Mouse (Mus musculus) megakaryocyte progenitor cell, adult 5-6 weeks (primary cell): Measurements from ENCODE around the gene Slc25a34. TPM values are rescaled to one million over a fixed set of nuclear protein-coding genes. Genes with fewer than 3 reads are reported as not detected.

ENCODE experiments used
- ATAC-seq: replicated peaks from 2 replicates; pipeline ENCODE4 v1.8.0; 2016; ENCODE audit warnings: mild to moderate bottlenecking, moderate TSS enrichment, inconsistent platforms; ENCODE audit not compliant: poor library complexity
- total RNA-seq, 2 experiments: library from RNA; stranded (forward) in 1 of 2; stranded (reverse) in 1 of 2; fragments of 157-497, 149-512 nt in 1 of 2; fragments of 200-1000 nt in 1 of 2; gene quantifications; 2 replicates each; pipeline versions ENCODE4 v1.2.3 to v1.2.4; 2015 to 2017

The Slc25a34 gene
- total RNA-seq, 2 experiments from 2014 or later = not detected

GRCm38 (mm10) chr4:141618565-141619243 lies 4.9 kb downstream of the Slc25a34 start, which contains the start of gene Tmem82:
TSS of gene Tmem82 (minus strand) at chr4:141618633.
- peak; percentile 71 for ATAC-seq

GRCm38 (mm10) chr4:141617863-141618564 lies 5.6 kb downstream of the Slc25a34 start:
- peak; percentile 12; the same call in 1 of the 2 replicates for ATAC-seq

DNA sequence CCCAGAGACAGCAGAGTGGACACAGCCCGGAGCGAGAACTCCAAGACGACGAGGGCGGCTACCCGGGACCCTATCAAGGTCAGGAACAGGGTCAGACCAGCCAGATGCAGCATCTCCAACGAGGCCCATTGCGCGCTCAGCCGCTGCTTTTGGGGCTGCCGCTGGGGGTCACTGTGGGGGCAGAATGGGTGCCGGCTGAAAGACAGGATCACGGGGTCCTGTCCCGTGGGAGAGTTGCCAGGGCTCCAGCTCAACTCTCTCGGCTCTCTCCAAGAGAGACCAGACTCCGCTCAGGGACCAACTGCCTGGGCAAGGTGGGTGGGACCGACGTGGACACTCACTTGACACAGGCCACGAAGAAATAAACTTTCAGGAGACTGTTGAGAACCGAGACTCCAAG lies 6.3 kb downstream of the Slc25a34 start:
- ATAC-seq = peak; percentile 76

DNA sequence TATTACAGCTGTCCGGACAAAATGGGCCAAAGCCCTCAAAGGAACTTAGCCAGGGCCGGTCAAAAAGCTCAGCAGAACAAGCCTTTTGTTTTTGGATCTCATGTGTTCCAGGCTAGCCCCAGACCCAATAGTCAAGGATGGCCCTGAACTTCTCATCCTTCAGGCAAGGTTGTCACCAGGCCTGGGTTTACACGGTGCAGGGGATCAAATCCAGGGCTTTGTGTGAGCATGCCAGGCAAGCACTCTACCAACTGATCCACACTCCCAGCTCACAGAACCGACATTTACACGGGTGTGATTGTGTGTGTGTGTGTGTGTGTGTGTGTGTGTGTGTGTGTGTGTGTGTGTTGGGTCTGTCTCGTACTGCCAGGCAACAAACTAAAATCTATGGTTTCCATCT lies 6.8 kb downstream of the Slc25a34 start:
- no peak for ATAC-seq

DNA sequence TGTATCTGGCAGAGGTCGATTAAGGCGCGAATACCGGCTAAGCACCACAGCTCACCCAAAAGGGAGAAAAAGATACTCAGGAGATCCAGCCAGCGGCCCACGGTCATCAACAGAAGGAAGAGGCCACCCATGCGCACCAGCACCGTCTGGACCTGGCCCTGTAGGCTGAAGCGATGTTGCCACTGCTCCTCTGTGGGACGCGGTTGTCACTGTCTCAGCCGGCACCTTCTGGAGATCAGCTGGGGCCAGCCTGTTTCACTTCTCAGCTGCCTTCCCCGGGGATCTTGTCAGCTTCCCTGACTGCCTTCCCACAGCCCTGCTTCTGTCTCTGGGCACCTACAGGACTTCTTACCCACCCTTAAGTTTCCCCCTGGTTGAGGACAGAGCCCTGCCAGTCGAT lies 8.7 kb downstream of the Slc25a34 start:
- no peak for ATAC-seq

- ATAC-seq = no peak
These were observed 14.1 kb downstream of the Slc25a34 start for GRCm38 (mm10) chr4:141609538-141609937.

- ATAC-seq = no peak
These were observed 17.8 kb downstream of the Slc25a34 start, which contains the start of gene Fblim1 for GRCm38 (mm10) chr4:141605861-141606260. TSS of gene Fblim1 (minus strand) at chr4:141606096.

GRCm38 (mm10) chr4:141605421-141605820 lies 18.2 kb downstream of the Slc25a34 start:
- ATAC-seq = no peak

DNA sequence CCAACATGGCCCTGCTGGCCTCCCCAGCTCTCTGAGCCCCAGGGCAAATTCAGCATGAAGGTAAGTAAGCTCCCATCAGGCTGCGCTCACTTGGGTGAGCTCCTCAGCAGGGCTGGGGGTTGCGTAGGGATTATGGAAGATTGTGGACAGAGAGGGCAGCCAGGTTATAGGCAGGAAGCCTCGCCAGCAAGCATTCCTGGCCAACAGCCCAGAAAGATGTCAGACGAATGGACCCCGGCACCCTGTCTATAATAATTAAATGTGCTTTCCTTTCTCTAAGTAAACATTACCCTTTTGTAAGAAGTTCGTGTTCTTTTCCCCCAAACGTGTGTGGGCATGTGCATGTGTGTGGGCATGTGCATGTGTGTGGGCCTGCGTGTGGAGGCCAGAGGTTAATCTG lies 19.1 kb downstream of the Slc25a34 start:
- ATAC-seq = no peak

DNA sequence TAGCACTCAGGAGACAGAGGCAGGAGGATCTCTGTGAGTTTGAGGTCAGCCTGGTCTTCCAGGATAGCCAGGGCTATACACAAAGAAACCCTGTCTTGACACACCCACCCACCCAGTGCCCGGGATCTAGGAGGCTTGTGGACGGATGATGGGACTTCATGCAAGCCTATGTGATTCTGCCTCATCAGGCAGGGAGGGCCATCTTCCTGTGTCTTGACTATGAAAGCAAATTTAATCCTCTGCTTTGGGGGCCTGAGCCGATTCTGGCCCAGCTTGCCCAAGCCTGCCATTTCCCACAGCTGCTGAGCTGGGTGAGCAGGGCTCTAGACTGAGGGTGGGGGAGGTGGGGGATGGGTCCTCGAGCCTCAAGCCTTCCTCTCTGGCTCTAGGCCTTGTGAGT lies 19.7 kb downstream of the Slc25a34 start:
- ATAC-seq = no peak

- ATAC-seq = peak; percentile 56; the same call in 1 of the 2 replicates
These were observed 20.9 kb downstream of the Slc25a34 start for GRCm38 (mm10) chr4:141602523-141603223.

GRCm38 (mm10) chr4:141601148-141601862 lies 22.3 kb downstream of the Slc25a34 start:
- no peak for ATAC-seq

GRCm38 (mm10) chr4:141600364-141600763 lies 23.3 kb downstream of the Slc25a34 start:
- ATAC-seq = no peak

- no peak for ATAC-seq
These were observed 24.1 kb downstream of the Slc25a34 start for GRCm38 (mm10) chr4:141599251-141600141.

- no peak for ATAC-seq
These were observed 24.7 kb downstream of the Slc25a34 start for GRCm38 (mm10) chr4:141598894-141599250.

DNA sequence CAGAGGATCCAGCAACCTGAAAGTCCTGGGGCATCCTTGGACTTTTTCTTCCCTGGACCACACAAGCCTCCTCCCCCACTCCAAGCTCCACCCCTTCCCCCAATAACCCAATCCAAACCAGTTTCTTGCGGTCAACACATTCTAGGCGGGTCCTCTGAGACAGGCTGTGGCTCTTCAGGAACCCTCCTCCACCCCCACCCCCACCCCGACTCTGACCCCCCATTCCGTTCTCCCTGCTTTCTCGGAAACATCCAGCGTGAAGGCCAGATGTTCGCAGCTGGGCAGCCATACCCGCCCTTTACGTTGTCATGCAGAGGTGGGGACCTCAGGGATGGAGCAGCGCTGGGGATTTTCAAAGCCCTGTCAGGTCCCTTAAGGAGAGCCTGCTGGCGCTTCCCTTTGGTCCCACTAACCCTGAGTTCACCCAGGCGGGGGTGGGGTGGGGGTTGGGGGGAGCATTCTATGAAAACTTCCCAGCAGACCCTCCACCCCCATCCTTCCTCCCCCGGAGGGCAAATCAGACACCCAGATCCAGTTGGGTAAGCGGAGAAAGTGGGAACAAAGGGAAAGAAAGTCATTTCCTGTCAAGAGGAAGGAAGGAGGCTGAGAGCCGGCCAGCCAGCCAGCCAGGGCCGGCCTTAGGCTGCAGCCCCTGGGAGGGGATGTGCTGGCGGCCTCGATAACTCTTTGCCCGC lies 25.3 kb downstream of the Slc25a34 start:
- no peak for ATAC-seq

DNA sequence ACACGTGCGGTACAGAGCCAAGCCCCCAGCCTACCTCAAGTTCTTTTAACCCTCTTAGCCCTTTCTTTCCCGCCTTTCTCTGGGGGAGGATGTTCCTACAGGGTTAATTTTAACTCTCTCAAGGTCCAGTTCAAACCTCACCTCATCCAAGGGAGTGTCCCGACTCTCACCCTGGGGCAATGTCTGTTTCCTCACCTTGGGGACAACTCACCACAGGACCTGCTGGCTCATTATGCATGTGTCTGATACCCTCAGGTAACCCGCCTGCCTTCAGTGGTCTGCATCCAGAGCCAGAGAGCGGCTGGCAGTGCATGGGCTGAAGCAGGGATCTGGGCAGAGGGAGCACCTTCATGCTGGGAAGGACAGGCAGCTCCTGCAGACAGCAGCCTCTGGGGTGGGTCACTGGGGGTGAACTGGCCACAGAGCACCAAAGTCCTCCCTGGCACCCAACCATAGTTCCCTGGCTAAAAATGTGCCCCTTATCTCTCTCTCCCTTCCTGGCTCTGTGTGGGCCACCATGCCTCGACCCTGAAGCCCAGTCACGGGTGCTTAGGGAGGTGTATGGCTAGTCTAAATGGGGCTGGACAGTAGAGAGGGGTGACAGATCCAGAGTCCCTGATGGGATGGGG lies 26.8 kb downstream of the Slc25a34 start:
- ATAC-seq = no peak

- ATAC-seq = peak; percentile 44
These were observed 27.9 kb downstream of the Slc25a34 start for GRCm38 (mm10) chr4:141595605-141596268.
